Mouse (Mus musculus): ENCODE results near the gene Dapk2. TPM values are rescaled to one million over a fixed set of nuclear protein-coding genes. Genes with fewer than 3 reads are reported as not detected.

The Dapk2 gene
- total and polyA plus RNA-seq, 2 experiments from 2014 or later: 0.58 to 1.1 TPM

GRCm38 (mm10) chr9:66205702-66206101 lies 47.7 kb downstream of the Dapk2 start:
- H3K27me3 ChIP-seq (ENCODE audit: insufficient read depth, low read length): no peaks in the 10 kb centered on the region
- DNase-seq (ENCODE audit: low spot score) (no peak), ATAC-seq (ENCODE audit: low FRiP score) (no peak)
- 92% methylated on average over 9 of the region's 9 CpGs for WGBS
- H3K4me3 ChIP-seq (ENCODE audit: low read depth, low read length): no peak overlapping the region
- H3K9ac ChIP-seq (replicated peaks; ENCODE audit: low read length, poor library complexity, severe bottlenecking): no peak overlapping the region
- no peaks in the 10 kb centered on the region for H3K9me3 ChIP-seq (ENCODE audit: low read length)
- no peaks in the 10 kb centered on the region for H3K4me1 ChIP-seq (ENCODE audit: insufficient read depth, low read length)
- no peak overlapping the region for H3K27ac ChIP-seq (ENCODE audit: low read depth, low read length)
- H3K36me3 ChIP-seq (ENCODE audit: insufficient read depth, low read length): no peaks in the 10 kb centered on the region
- no peak for TF ChIP-seq CTCF (IDR thresholded peaks at IDR 0.05)
- H3K4me2 ChIP-seq (ENCODE audit: low read depth, low read length, poor library complexity, severe bottlenecking): no peak overlapping the region

GRCm38 (mm10) chr9:66206825-66207224 lies 48.8 kb downstream of the Dapk2 start:
- no peak overlapping the region for H3K27ac ChIP-seq (ENCODE audit: low read depth, low read length)
- ATAC-seq (ENCODE audit: low FRiP score) (no peak), DNase-seq (ENCODE audit: low spot score) (no peak)
- no peaks in the 10 kb centered on the region for H3K4me1 ChIP-seq (ENCODE audit: insufficient read depth, low read length)
- no peaks in the 10 kb centered on the region for H3K9me3 ChIP-seq (ENCODE audit: low read length)
- no peaks in the 10 kb centered on the region for H3K27me3 ChIP-seq (ENCODE audit: insufficient read depth, low read length)
- H3K9ac ChIP-seq (replicated peaks; ENCODE audit: low read length, poor library complexity, severe bottlenecking): no peak overlapping the region
- no peaks in the 10 kb centered on the region for H3K36me3 ChIP-seq (ENCODE audit: insufficient read depth, low read length)
- WGBS: 78% methylated on average over 5 of the region's 5 CpGs
- no peak overlapping the region for H3K4me2 ChIP-seq (ENCODE audit: low read depth, low read length, poor library complexity, severe bottlenecking)
- no peak for TF ChIP-seq CTCF (IDR thresholded peaks at IDR 0.05)
- H3K4me3 ChIP-seq (ENCODE audit: low read depth, low read length): no peak overlapping the region

- WGBS: 12% methylated on average over 4 of the region's 4 CpGs
- H3K4me2 ChIP-seq (ENCODE audit: low read depth, low read length, poor library complexity, severe bottlenecking): no peak overlapping the region
- TF ChIP-seq CTCF (IDR thresholded peaks at IDR 0.05): no peak
- H3K4me3 ChIP-seq (ENCODE audit: low read depth, low read length): no peak overlapping the region
- no peaks in the 10 kb centered on the region for H3K9me3 ChIP-seq (ENCODE audit: low read length)
- H3K27ac ChIP-seq (ENCODE audit: low read depth, low read length): no peak overlapping the region
- no peak for ATAC-seq (ENCODE audit: low FRiP score)
- no peaks in the 10 kb centered on the region for H3K27me3 ChIP-seq (ENCODE audit: insufficient read depth, low read length)
- H3K36me3 ChIP-seq (ENCODE audit: insufficient read depth, low read length): no peaks in the 10 kb centered on the region
- no peaks in the 10 kb centered on the region for H3K4me1 ChIP-seq (ENCODE audit: insufficient read depth, low read length)
- H3K9ac ChIP-seq (replicated peaks; ENCODE audit: low read length, poor library complexity, severe bottlenecking): no peak overlapping the region
- no peak for DNase-seq (ENCODE audit: low spot score)
These were observed 53.4 kb downstream of the Dapk2 start for GRCm38 (mm10) chr9:66211420-66211819.

- no peak for TF ChIP-seq CTCF (IDR thresholded peaks at IDR 0.05)
- H3K4me3 ChIP-seq (ENCODE audit: low read depth, low read length): no peak overlapping the region
These were observed 54.1 kb downstream of the Dapk2 start for GRCm38 (mm10) chr9:66212088-66212487.

GRCm38 (mm10) chr9:66212802-66213201 lies 54.8 kb downstream of the Dapk2 start:
- TF ChIP-seq CTCF (IDR thresholded peaks at IDR 0.05): no peak

More at GRCm38 (mm10) chr9:66212088-66212487, 54.1 kb downstream of the Dapk2 start:
- DNase-seq (ENCODE audit: low spot score) (no peak), ATAC-seq (ENCODE audit: low FRiP score) (no peak)
- H3K9ac ChIP-seq (replicated peaks; ENCODE audit: low read length, poor library complexity, severe bottlenecking): no peak overlapping the region
- H3K36me3 ChIP-seq (ENCODE audit: insufficient read depth, low read length): no peaks in the 10 kb centered on the region
- H3K27ac ChIP-seq (ENCODE audit: low read depth, low read length): no peak overlapping the region
- no peaks in the 10 kb centered on the region for H3K4me1 ChIP-seq (ENCODE audit: insufficient read depth, low read length)
- no peak overlapping the region for H3K4me2 ChIP-seq (ENCODE audit: low read depth, low read length, poor library complexity, severe bottlenecking)
- 70% methylated on average over 2 of the region's 2 CpGs for WGBS
- H3K9me3 ChIP-seq (ENCODE audit: low read length): no peaks in the 10 kb centered on the region
- H3K27me3 ChIP-seq (ENCODE audit: insufficient read depth, low read length): no peaks in the 10 kb centered on the region

GRCm38 (mm10) chr9:66213386-66214032 lies 55.5 kb downstream of the Dapk2 start:
- DNase-seq (ENCODE audit: low spot score): no peak
- no peaks in the 10 kb centered on the region for H3K27me3 ChIP-seq (ENCODE audit: insufficient read depth, low read length)
- no peak overlapping the region for H3K4me3 ChIP-seq (ENCODE audit: low read depth, low read length)
- no peak overlapping the region for H3K27ac ChIP-seq (ENCODE audit: low read depth, low read length)
- H3K9me3 ChIP-seq (ENCODE audit: low read length): no peaks in the 10 kb centered on the region
- no peak overlapping the region for H3K9ac ChIP-seq (replicated peaks; ENCODE audit: low read length, poor library complexity, severe bottlenecking)
- no peak overlapping the region for H3K4me2 ChIP-seq (ENCODE audit: low read depth, low read length, poor library complexity, severe bottlenecking)
- no peaks in the 10 kb centered on the region for H3K36me3 ChIP-seq (ENCODE audit: insufficient read depth, low read length)
- no peaks in the 10 kb centered on the region for H3K4me1 ChIP-seq (ENCODE audit: insufficient read depth, low read length)
- no peak for ATAC-seq (ENCODE audit: low FRiP score)
- WGBS: 41% methylated on average over 5 of the region's 5 CpGs
- TF ChIP-seq CTCF (IDR thresholded peaks at IDR 0.05): no peak

More at GRCm38 (mm10) chr9:66212802-66213201, 54.8 kb downstream of the Dapk2 start:
- Histone ChIP-seq H3K27ac (ENCODE audit: low read depth, low read length) (no peak overlapping the region), H3K27me3 (ENCODE audit: insufficient read depth, low read length) (no peaks in the 10 kb centered on the region), H3K4me1 (ENCODE audit: insufficient read depth, low read length) (no peaks in the 10 kb centered on the region), H3K4me2 (ENCODE audit: low read depth, low read length, poor library complexity, severe bottlenecking) (no peak overlapping the region), H3K4me3 (ENCODE audit: low read depth, low read length) (no peak overlapping the region), H3K36me3 (ENCODE audit: insufficient read depth, low read length) (no peaks in the 10 kb centered on the region), H3K9me3 (ENCODE audit: low read length) (no peaks in the 10 kb centered on the region), H3K9ac (replicated peaks; ENCODE audit: low read length, poor library complexity, severe bottlenecking) (no peak overlapping the region)
- WGBS: 84% methylated on average over 5 of the region's 5 CpGs
- ATAC-seq (ENCODE audit: low FRiP score) (no peak), DNase-seq (ENCODE audit: low spot score) (no peak)

Data from midbrain, postnatal 0 days (tissue).